Mouse (Mus musculus) inflammation-experienced regulatory T-cells, adult 6 months (primary cell): Measurements from ENCODE around the gene Ccdc189. TPM values are rescaled to one million over a fixed set of nuclear protein-coding genes. Genes with fewer than 3 reads are reported as not detected.
"Not testable (repeated sequence)": the region's sequence is repeated elsewhere in the genome, so short reads cannot be mapped to it uniquely, and the experiment has no call there.

Experiments
- ATAC-seq: one replicate; pipeline ENCODE4 v1.8.0; 2017
- polyA plus RNA-seq, 3 experiments: library from polyadenylated mRNA; unstranded; fragments of 100-300 nt; shearing (Covaris generic); gene quantifications; one replicate each; pipeline ENCODE4 v1.2.1; 2017

Ccdc189 gene
- polyA plus RNA-seq, result 1 to 10 TPM in 1 of 3 experiments, under 1 TPM in 2; 0.21 to 1.3 (median 0.72) TPM

- ATAC-seq, result peak; percentile 96
These were observed at the start of gene Ccdc189, which contains the start of gene Rnf40 for GRCm38 (mm10) chr7:127588011-127588871. Gene Ccdc189, minus strand, starts transcription at chr7:127588595. Gene Rnf40, plus strand, starts transcription at chr7:127588767.

- no peak for ATAC-seq
These were observed 48.6 kb upstream of the Ccdc189 start for GRCm38 (mm10) chr7:127636963-127637362.

GRCm38 (mm10) chr7:127631416-127631815 is 43.0 kb upstream of the Ccdc189 start:
- ATAC-seq, result no peak

- peak; percentile 97 for ATAC-seq
These were observed 40.3 kb upstream of the Ccdc189 start for GRCm38 (mm10) chr7:127628646-127629045.

- no peak for ATAC-seq
These were observed 38.1 kb upstream of the Ccdc189 start for GRCm38 (mm10) chr7:127626471-127626870.

- no peak for ATAC-seq
These were observed 37.6 kb upstream of the Ccdc189 start for GRCm38 (mm10) chr7:127626039-127626438.

GRCm38 (mm10) chr7:127618402-127618801 is 30.0 kb upstream of the Ccdc189 start:
- not testable (repeated sequence) for ATAC-seq

GRCm38 (mm10) chr7:127617962-127618361 is 29.6 kb upstream of the Ccdc189 start:
- no peak for ATAC-seq

GRCm38 (mm10) chr7:127616881-127617280 is 28.5 kb upstream of the Ccdc189 start:
- ATAC-seq, result no peak

- no peak for ATAC-seq
These were observed 27.9 kb upstream of the Ccdc189 start for GRCm38 (mm10) chr7:127616336-127616735.

GRCm38 (mm10) chr7:127614891-127615843 is 26.8 kb upstream of the Ccdc189 start, which contains the start of gene Zfp629:
Gene Zfp629, minus strand, starts transcription at chr7:127615797.
- no peak for ATAC-seq

GRCm38 (mm10) chr7:127614511-127614890 is 26.1 kb upstream of the Ccdc189 start:
- ATAC-seq, result no peak

- ATAC-seq, result no peak
These were observed 25.7 kb upstream of the Ccdc189 start for GRCm38 (mm10) chr7:127614091-127614490.

GRCm38 (mm10) chr7:127613501-127613900 is 25.1 kb upstream of the Ccdc189 start:
- ATAC-seq, result no peak

GRCm38 (mm10) chr7:127611561-127611960 is 23.2 kb upstream of the Ccdc189 start:
- no peak for ATAC-seq

- ATAC-seq, result no peak
These were observed 22.6 kb upstream of the Ccdc189 start for GRCm38 (mm10) chr7:127611011-127611410.

- no peak for ATAC-seq
These were observed 18.8 kb upstream of the Ccdc189 start for GRCm38 (mm10) chr7:127607150-127607549.

- no peak for ATAC-seq
These were observed 15.9 kb upstream of the Ccdc189 start for GRCm38 (mm10) chr7:127604256-127604655.

GRCm38 (mm10) chr7:127602903-127603302 is 14.5 kb upstream of the Ccdc189 start:
- ATAC-seq, result no peak

GRCm38 (mm10) chr7:127601735-127602134 is 13.3 kb upstream of the Ccdc189 start:
- ATAC-seq, result no peak

- ATAC-seq, result no peak
These were observed 12.2 kb upstream of the Ccdc189 start for GRCm38 (mm10) chr7:127600612-127601011.

- no peak for ATAC-seq
These were observed 8.4 kb upstream of the Ccdc189 start for GRCm38 (mm10) chr7:127596747-127597146.

GRCm38 (mm10) chr7:127592575-127592974 is 4.2 kb upstream of the Ccdc189 start:
- ATAC-seq, result no peak
